Mouse (Mus musculus) kidney, postnatal 10 days (tissue): Measurements from ENCODE around the gene Neil1.
A peak's percentile ranks its signal among the peaks of the same experiment; 100 is the strongest.

Experiments used
- DNase-seq: peaks from one replicate; pipeline ENCODE4 v3.0.0; 2021; ENCODE audit warnings: mixed read lengths

Neil1 gene

DNA sequence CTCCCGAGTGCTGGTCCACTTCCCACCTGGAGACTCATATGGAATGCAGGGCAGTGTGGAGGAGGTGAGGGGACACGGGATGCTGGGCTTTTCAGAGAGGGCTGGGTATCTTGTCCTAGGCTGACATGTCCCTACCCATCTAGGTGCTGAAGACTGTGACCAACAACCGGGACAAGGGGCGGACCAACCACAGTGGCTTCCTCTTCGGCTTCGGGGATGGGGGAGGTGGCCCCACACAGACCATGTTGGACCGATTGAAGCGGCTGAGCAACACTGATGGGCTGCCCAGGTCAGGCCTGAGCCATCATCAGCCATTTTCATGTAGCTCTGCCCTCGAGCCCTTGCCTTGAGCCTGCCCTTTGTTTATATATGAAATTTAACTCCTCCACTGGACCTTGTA is 10.3 kb downstream of the Neil1 start:
- DNase-seq = no peak

DNA sequence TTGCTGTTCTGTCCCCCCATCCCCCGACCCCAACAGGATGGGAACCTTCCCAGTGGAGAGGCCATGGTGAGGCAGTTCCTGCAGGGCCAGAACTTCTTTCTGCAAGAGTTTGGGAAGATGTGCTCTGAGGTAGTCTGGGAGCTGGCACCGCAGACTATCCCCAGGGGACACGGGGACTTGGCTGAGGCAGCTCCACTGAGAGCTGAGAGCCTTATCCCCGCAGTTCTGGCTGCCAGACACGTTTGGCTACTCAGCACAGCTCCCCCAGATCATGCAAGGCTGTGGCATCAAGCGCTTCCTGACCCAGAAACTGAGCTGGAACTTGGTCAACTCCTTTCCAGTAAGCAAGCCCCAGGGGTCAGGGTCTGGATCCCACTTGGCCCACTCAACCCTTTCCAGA is 10.9 kb downstream of the Neil1 start:
- no peak for DNase-seq

DNA sequence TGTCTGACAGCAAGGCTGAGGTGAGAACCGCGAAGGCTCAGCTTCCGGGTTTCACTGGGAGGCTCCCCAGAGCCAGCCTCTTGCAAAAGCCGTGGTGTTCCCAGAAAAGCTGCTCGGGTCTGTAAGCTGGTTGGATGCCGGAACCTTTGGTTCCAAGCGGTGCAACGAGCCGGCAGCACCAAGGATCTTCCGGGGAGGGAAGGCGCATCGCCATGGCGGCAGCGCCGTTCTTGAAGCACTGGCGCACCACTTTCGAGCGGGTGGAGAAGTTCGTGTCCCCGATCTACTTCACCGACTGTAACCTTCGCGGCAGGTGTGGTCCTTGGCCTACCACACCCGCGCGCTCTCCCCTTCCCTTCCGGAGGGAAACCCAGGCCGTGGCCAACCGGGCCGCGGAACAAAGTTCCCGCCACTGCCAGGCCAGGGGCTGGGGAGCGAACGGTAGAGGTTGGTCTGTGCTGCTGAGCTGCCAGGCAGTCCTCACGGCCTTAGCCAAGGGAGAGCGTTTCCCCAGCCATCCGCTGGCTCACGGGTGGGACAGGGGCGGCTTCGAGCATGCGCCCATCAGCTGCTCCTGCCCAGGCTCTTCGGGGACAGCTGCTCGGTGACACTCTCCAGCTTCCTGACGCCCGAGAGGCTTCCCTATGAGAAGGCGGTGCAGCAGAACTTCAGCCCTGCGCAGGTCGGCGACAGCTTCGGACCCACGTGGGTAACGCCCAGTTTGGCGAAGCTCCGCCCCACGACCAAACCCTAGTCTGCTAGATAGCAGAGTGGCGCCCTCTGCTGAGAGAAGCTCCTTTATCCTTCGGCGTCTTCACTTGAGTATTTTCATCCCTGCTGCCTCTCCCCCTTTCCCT is 17.3 kb downstream of the Neil1 start, which contains the start of gene Man2c1:
Man2c1 (plus strand) TSS at position 114 of the 857 bp plus-strand sequence.
- DNase-seq = peak; percentile 97

DNA sequence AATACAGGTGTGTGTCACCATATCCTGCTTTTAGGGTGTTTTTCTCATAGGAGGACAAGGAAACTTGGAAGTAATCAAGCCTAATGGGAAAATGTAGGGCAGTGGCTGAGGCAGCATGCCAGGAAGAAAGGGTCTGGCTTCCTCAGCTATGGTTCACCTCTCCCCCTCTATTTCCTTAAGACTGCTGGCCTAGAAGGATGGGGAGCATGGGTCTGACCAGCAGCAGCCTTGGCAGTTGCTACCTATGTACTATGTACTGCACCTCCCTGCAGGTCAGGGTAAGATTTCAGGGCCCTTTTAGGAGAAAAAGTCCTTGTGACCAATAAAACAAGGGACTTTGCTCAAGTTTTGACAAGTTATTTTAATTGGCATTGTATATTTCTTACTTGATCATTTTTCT is 18.5 kb downstream of the Neil1 start:
- no peak for DNase-seq

DNA sequence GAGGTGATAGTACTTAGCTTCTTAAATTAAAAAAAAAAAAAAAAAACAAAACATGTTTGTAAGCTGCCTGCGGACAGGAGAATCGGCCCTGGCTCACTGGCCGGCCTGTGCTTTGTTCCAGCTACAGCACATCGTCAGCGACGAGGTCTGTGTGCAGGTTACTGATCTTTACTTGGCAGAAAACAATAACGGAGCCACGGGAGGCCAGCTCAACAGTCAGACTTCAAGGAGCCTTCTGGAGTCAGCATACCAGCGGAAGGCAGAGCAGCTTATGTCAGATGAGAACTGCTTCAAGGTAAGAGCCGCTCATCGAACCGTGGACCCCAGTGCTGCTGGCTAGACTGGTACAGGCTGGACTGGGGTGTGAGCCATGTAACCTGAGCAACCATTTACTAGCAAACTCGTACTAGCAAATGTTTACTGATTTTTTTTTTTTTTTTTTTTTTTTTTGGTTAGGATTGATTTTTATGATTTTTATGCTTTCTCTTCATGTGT is 30.8 kb downstream of the Neil1 start:
- peak; percentile 41 for DNase-seq
